Mouse (Mus musculus) limb, embryonic 13.5 days (tissue): ENCODE data around the gene Nes. TPM values are rescaled to one million over a fixed set of nuclear protein-coding genes. Genes with fewer than 3 reads are reported as not detected.
A peak's percentile ranks its signal among the peaks of the same experiment; 100 is the strongest.

Experiments
- ATAC-seq: fragments of 200-750 bp; cut with Nextera tagmentation; 2 replicates; pipeline ENCODE4 v1.8.0; 2017; ENCODE audit warnings: low read depth, moderate number of reproducible peaks, moderate TSS enrichment; ENCODE audit not compliant: low FRiP score
- H3K27ac ChIP-seq: fragments of 300-500 bp; sonication (generic); 2 replicates; pipeline ENCODE4 v1.5.1; 2015; ENCODE audit warnings: inconsistent platforms, mild to moderate bottlenecking, moderate library complexity
- H3K27me3 ChIP-seq: fragments of 300-500 bp; sonication (generic); 2 replicates; pipeline ENCODE4 v1.6.1; 2015; ENCODE audit warnings: mild to moderate bottlenecking, inconsistent platforms
- H3K36me3 ChIP-seq: fragments of 300-500 bp; sonication (generic); 2 replicates; pipeline ENCODE4 v1.6.1; 2015; ENCODE audit warnings: inconsistent platforms, mild to moderate bottlenecking, moderate library complexity
- H3K4me1 ChIP-seq: fragments of 300-500 bp; sonication (generic); 2 replicates; pipeline ENCODE4 v1.6.1; 2015; ENCODE audit warnings: inconsistent platforms
- H3K4me2 ChIP-seq: fragments of 300-500 bp; sonication (generic); replicated peaks from 2 replicates; pipeline ENCODE4 v1.6.1; 2015; ENCODE audit warnings: inconsistent platforms, mild to moderate bottlenecking, moderate library complexity
- H3K4me3 ChIP-seq: fragments of 300-500 bp; sonication (generic); 2 replicates; pipeline ENCODE4 v1.5.1; 2015; ENCODE audit warnings: moderate library complexity, mild to moderate bottlenecking, inconsistent platforms
- H3K9ac ChIP-seq: fragments of 300-500 bp; sonication (generic); 2 replicates; pipeline ENCODE4 v1.6.1; 2015; ENCODE audit warnings: mild to moderate bottlenecking, inconsistent platforms
- H3K9me3 ChIP-seq: fragments of 300-500 bp; sonication (generic); 2 replicates; pipeline ENCODE4 v1.6.1; 2016; ENCODE audit warnings: inconsistent platforms
- WGBS: fragments of 180-500 bp; shearing (Covaris S2); methylation state at CpG from one replicate; pipeline ENCODE4 v1.1.7; 2015; 5-methylcytosine and 5-hydroxymethylcytosine counted together
- polyA plus RNA-seq: library from polyadenylated mRNA; unstranded; fragments of >200 nt; fragmentation: Nextera tagmentation; extraction: Ambion mirVana; gene quantifications from 2 replicates; pipeline ENCODE4 v1.2.1, GENCODE M21; 2015

Gene Nes
- polyA plus RNA-seq, 1 experiment from 2014 or later, result 32.8 TPM

- 3% methylated on average over 17 of the region's 17 CpGs for WGBS
- peaks cover 11% of the 10 kb centered on the region for H3K9me3 ChIP-seq
- ATAC-seq, result no peak
Measured at GRCm38 (mm10) chr3:88002291-88002976, 31.6 kb downstream of the Nes start.

GRCm38 (mm10) chr3:88005822-88006786 is 35.2 kb downstream of the Nes start:
- Histone ChIP-seq H3K27ac (no peak overlapping the region), H3K27me3 (peaks cover 67% of the 10 kb centered on the region), H3K36me3 (no peaks in the 10 kb centered on the region), H3K4me3 (no peak overlapping the region), H3K4me2 (no peak overlapping the region), H3K9me3 (peaks cover 11% of the 10 kb centered on the region), H3K4me1 (peaks cover 8% of the 10 kb centered on the region), H3K9ac (no peak overlapping the region)
- no peak for ATAC-seq
- 74% methylated on average over 18 of the region's 18 CpGs for WGBS

More at GRCm38 (mm10) chr3:88002291-88002976, 31.6 kb downstream of the Nes start:
- Histone ChIP-seq H3K36me3 (no peaks in the 10 kb centered on the region), H3K4me3 (0 out of 2 replicates have a peak overlapping the region, but pooled peaks have one; percentile 2), H3K9ac (no peak overlapping the region), H3K27ac (no peak overlapping the region), H3K4me1 (peaks cover 26% of the 10 kb centered on the region), H3K4me2 (0 out of 2 replicates have a peak overlapping the region, but pooled peaks have one; percentile 14), H3K27me3 (peaks cover 90% of the 10 kb centered on the region)

- H3K27me3 ChIP-seq, result peaks cover 30% of the 10 kb centered on the region
- H3K4me2 ChIP-seq, result no peak overlapping the region
- H3K9me3 ChIP-seq, result peaks cover 6% of the 10 kb centered on the region; the same call in 1 of the 2 replicates
- H3K27ac ChIP-seq, result no peak overlapping the region
- ATAC-seq, result no peak
- H3K9ac ChIP-seq, result no peak overlapping the region
- H3K4me3 ChIP-seq, result no peak overlapping the region
- no peaks in the 10 kb centered on the region for H3K36me3 ChIP-seq
- no peaks in the 10 kb centered on the region for H3K4me1 ChIP-seq
- WGBS, result 12% methylated on average over 6 of the region's 6 CpGs
Measured at GRCm38 (mm10) chr3:88010634-88011265, 39.9 kb downstream of the Nes start.

- peaks cover 19% of the 10 kb centered on the region for H3K4me1 ChIP-seq
- peaks cover 89% of the 10 kb centered on the region for H3K27me3 ChIP-seq
- peak; percentile 86 for ATAC-seq
- H3K4me2 ChIP-seq, result peak overlapping the region; percentile 98
- H3K4me3 ChIP-seq, result peak overlapping the region; percentile 57
- H3K9me3 ChIP-seq, result no peaks in the 10 kb centered on the region
- peak overlapping the region; percentile 61 for H3K9ac ChIP-seq
- 1% methylated on average over 66 of the region's 66 CpGs for WGBS
- no peaks in the 10 kb centered on the region for H3K36me3 ChIP-seq
- H3K27ac ChIP-seq, result no peak overlapping the region
Measured at GRCm38 (mm10) chr3:88022322-88023191, 51.7 kb downstream of the Nes start.

- peaks cover 84% of the 10 kb centered on the region for H3K27me3 ChIP-seq
- under 1% methylated on average over 75 of the region's 81 CpGs for WGBS
- H3K36me3 ChIP-seq, result no peaks in the 10 kb centered on the region
- peak overlapping the region; percentile 57 for H3K4me3 ChIP-seq
- H3K9ac ChIP-seq, result peak overlapping the region; percentile 61
- peak; percentile 57 for ATAC-seq
- no peak overlapping the region for H3K27ac ChIP-seq
- H3K4me2 ChIP-seq, result peak overlapping the region; percentile 98
- peaks cover 19% of the 10 kb centered on the region for H3K4me1 ChIP-seq
- peaks cover 6% of the 10 kb centered on the region; the same call in 1 of the 2 replicates for H3K9me3 ChIP-seq
Measured at GRCm38 (mm10) chr3:88023192-88024074, 52.6 kb downstream of the Nes start.

- no peak overlapping the region for H3K27ac ChIP-seq
- H3K36me3 ChIP-seq, result no peaks in the 10 kb centered on the region
- no peak overlapping the region for H3K4me3 ChIP-seq
- no peak overlapping the region for H3K9ac ChIP-seq
- peaks cover 7% of the 10 kb centered on the region; the same call in 1 of the 2 replicates for H3K9me3 ChIP-seq
- WGBS, result 60% methylated on average over 7 of the region's 7 CpGs
- peaks cover 89% of the 10 kb centered on the region for H3K27me3 ChIP-seq
- H3K4me1 ChIP-seq, result peaks cover 19% of the 10 kb centered on the region
- no peak for ATAC-seq
- no peak overlapping the region for H3K4me2 ChIP-seq
Measured at GRCm38 (mm10) chr3:88026823-88027222, 55.9 kb downstream of the Nes start.

- H3K4me1 ChIP-seq, result peaks cover 14% of the 10 kb centered on the region
- peaks cover 89% of the 10 kb centered on the region for H3K27me3 ChIP-seq
- 53% methylated on average over 5 of the region's 5 CpGs for WGBS
Measured at GRCm38 (mm10) chr3:88027434-88028186, 56.7 kb downstream of the Nes start, which contains the start of gene Hapln2. Hapln2 (minus strand) TSS chr3:88027583.

More at GRCm38 (mm10) chr3:88027434-88028186, 56.7 kb downstream of the Nes start, which contains the start of gene Hapln2:
- Histone ChIP-seq H3K4me3 (no peak within 1 kb of the TSS), H3K27ac (no peak within 1 kb of the TSS), H3K36me3 (no peaks in the 10 kb centered on the region), H3K9me3 (peaks cover 7% of the 10 kb centered on the region; the same call in 1 of the 2 replicates), H3K4me2 (no peak within 1 kb of the TSS), H3K9ac (no peak within 1 kb of the TSS)
- ATAC-seq, result no peak
